Mouse (Mus musculus) heart, adult 9 months (tissue): Measurements from ENCODE around the gene Ucn.
A peak's percentile ranks its signal among the peaks of the same experiment; 100 is the strongest.

ENCODE experiments used
- DNase-seq, 2 experiments: peaks; one replicate each; pipeline ENCODE4 v3.0.0; 2022; ENCODE audit warnings: low spot score in 2 of 2

Ucn gene

GRCm38 (mm10) chr5:31138241-31138967 lies at the start of gene Ucn:
Gene Ucn (minus strand): TSS chr5:31138829.
- peak in 1 of 2 experiments; percentile 21 for DNase-seq

GRCm38 (mm10) chr5:31183678-31184077 lies 45.0 kb upstream of the Ucn start:
- no peak for DNase-seq

- no peak for DNase-seq
These were observed 42.6 kb upstream of the Ucn start for GRCm38 (mm10) chr5:31181183-31181770.

GRCm38 (mm10) chr5:31179766-31180630 lies 41.4 kb upstream of the Ucn start, which contains the start of the genes Gm29609 and Gtf3c2:
Gene Gm29609 (minus strand): TSS chr5:31179911.
Gene Gtf3c2 (minus strand): TSS chr5:31180144.
- peak; percentile 95 to 96 for DNase-seq

DNA sequence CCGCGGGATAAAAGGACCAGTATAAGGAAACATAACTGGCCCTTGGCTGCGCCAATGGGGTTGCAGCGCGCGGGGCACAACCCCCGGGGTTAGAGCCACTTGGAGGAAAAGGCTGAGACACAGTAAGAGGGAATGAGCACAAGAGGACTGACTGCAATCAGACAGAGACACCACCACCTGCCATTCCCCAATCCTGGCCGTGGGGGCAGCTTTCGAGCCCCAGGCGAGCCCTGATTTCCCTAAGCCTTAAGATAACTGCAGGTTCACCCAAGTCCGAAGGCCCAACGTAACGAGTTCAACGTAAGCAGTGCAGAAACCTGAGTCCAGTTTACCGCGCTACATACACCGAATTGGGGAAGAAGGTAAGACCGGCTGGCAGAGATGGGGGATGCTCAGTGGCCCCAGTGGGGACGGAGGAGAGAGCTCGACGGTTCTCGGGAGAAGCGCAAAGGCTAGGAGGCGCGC lies 40.7 kb upstream of the Ucn start:
- DNase-seq, result no peak

DNA sequence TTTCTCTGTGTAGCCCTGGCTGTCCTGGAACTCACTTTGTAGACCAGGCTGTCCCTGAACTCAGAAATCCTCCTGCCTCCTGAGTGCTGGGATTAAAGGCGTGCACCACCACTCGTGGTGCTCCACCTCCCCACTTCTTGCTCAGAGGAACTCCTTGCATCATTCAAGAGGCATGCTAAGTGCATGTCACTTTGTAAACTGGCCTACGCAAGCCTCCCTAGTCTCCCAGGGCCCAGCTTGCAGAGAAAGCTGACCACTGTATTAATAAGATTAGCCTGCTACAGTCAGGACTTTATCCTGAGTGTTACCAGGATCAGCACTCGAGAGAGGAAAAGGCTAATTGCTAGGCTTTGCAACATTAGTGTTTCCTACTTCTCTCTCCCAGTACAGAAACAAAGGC lies 30.0 kb upstream of the Ucn start:
- no peak for DNase-seq

DNA sequence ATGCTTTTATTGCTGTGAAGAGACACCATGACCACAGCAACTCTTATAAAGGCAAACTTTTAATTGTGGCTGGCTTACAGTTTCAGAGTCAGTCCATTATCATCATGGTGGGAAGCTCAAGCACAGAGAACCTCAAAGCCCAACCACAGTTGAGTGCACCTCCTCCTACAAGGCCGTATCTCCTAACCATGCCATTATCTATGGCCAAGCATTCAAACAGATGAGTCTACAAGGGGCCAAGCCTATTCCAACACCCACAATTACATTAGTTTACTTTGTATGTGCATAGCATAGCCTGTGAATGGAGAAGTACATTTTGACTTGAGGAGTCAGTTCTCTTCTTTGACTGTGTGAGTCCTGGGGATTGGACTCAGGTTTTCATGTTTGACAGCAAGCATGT lies 26.2 kb upstream of the Ucn start:
- DNase-seq, result no peak

DNA sequence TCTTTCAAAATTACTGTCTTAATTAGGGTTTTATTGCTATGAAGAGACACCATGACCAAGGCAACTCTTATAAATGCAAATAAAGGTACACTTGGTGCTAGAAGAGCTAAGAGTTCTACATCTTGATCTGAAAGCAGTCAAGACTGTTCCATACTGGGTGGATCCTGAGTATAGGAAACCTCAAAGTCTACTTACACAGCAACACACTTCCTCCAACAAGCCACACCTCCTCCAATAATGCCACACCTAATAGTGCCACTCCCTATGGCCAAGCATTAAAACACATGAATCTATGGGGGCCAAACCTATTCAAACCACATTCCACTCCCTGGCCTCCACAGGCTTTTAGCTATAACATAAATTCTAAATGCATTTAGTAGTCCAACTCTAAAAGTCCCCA lies 23.8 kb upstream of the Ucn start:
- DNase-seq, result no peak

DNA sequence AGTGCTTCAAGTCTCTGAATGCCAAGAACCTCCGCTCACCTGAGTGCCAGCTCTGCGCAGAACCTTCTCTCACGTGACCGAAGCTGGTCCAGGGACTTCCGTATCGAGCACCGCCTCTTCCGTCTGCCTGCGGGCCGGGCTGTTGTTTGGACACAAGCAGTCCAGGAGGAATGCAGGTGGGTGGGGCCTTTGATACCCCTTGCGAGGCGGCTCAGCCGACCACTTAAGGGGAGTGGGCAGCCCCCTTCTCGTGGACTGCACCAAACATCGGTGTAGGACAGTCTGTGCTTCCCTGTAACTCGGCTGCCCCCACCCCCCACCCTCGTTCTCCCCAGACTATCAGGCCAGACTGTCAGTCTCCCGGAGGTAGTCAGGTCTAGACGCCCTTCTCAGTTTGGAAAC lies 15.5 kb upstream of the Ucn start, which contains the start of gene Mpv17:
TSS of gene Mpv17 (minus strand) at position 100 of the 402 bp plus-strand sequence.
- DNase-seq, result peak; percentile 83 to 90

- DNase-seq, result peak; percentile 55
These were observed 15.0 kb upstream of the Ucn start for GRCm38 (mm10) chr5:31153516-31154151.

DNA sequence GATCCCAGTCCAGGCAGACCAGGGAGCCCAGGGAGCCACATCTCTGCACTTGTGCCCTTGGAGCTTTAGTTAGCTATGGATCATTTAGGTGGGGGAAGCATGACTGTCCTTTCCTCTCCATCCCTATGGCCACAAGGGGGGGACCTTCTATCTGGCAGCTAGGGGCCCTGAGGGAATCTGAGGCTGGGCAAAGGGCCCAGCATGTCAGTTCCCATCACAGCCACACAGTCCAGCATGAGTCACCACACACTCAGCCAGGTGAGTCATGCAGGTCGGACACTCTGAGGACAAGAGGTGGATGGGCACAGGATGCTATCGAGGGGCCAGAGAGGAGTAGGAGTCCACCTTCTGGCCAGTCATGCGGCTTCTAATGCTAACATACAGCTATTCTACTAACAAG lies 13.1 kb upstream of the Ucn start:
- peak; percentile 35 to 63 for DNase-seq

DNA sequence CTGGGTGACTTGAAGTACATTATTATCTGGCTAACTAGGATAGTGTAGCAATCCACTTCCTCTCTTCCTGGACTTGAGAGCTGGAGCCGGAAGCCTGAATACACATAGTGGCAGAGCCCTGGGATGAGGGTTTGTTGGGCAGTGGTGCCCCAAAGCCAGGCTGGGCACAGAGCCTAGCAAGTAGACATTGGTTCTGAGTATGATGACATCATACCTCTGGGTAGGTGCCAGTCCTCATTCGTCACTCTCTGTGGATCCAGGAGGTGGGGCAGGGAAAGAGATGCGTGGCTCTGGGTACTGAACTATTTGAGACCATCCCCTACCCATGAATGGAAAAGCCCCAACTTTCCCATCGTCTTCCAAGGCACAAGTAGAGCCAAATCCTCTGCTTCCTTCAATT lies 11.2 kb upstream of the Ucn start:
- no peak for DNase-seq

GRCm38 (mm10) chr5:31138968-31139425 lies 368 bp upstream of the Ucn start:
- DNase-seq, result no peak

GRCm38 (mm10) chr5:31137658-31138057 lies 971 bp downstream of the Ucn start:
- DNase-seq, result no peak

DNA sequence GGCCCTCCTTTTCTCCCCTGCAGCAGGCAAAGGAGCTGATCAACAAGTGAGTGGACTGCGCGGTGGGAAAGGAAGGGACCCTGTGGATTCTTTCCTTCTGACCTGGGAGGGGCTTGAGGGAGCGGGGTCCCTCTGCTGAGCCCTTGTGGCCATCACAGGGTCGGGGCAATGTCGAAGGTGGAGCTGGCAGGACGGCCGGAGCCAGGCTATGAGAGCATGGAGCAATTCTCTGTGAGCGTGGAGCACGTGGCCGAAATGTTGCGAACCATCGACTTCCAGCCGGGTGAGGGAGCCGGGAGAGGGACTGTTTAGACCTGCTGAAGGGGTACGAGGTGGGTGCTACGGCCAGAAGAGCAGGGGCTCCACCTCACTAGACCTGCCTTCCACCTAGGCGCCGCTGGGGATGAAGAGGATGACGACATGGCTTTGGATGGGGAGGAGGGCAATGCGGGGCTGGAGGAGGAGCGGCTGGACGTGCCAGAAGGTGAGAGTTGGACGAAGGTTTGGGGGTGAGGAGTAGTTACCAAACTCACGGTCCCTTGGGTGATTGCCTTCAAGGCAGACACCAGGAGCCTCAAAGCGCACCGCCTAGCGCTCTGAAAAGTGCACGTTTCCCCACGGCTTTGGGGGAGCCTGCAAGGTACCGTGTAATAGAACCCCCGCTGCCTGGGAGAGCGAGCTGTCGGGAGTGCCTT lies 1.8 kb downstream of the Ucn start:
- no peak for DNase-seq

DNA sequence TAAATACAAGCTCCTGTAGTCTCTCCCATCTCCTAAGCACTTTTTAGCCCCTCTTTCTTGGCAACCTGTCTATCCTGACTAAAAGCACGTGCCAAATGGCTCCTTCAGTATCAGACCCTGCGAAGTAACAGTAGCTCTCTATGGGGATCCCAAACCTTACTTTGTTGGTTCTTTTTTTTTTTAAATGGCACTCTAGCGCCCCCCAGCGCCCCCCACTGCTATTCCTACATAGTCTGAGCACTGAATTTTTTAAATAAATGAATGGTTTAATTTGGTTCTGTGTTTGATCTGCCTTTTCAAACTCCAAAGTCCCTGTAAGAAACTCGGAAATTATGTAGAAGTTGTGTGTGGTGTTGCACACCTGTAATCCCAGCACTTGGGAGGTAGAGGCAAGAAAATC lies 12.6 kb downstream of the Ucn start:
- no peak for DNase-seq

- DNase-seq, result no peak
These were observed 15.1 kb downstream of the Ucn start for GRCm38 (mm10) chr5:31123481-31123880.

- DNase-seq, result no peak
These were observed 17.5 kb downstream of the Ucn start for GRCm38 (mm10) chr5:31121111-31121510.

GRCm38 (mm10) chr5:31116912-31117311 lies 21.7 kb downstream of the Ucn start:
- DNase-seq, result no peak

GRCm38 (mm10) chr5:31116354-31116753 lies 22.3 kb downstream of the Ucn start, which contains the start of gene Trim54:
Gene Trim54 (plus strand): TSS chr5:31116712.
- DNase-seq, result peak; percentile 70 to 75

DNA sequence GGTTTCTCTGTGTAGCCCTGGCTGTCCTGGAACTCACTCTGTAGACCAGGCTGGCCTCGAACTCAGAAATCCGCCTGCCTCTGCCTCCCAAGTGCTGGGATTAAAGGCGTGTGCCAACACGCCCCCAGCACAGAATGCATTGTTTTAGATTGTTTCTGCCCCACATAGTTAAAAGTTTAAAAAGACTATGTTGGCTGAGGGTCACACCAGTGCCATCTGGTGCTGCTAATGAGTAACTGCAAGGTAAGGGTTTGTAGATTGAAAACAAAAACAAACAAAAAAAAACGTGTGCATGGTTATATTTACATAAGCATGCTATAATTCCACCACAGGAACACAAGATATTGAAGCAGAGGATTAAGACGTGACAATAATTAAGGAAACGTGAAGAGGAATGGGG lies 27.8 kb downstream of the Ucn start:
- DNase-seq, result no peak
